Mouse (Mus musculus) regulatory T cell (primary cell): ENCODE results near the gene Sgpp2.

ENCODE experiments used
- in situ Hi-C: fragments of 300-600 bp; cut with MboI, MseI; formaldehyde crosslinking; loops from one replicate; pipeline ENCODE4 v1.15.1; 2025; ENCODE audit warnings: high pct_unique_total_duplicates

The Sgpp2 gene

DNA sequence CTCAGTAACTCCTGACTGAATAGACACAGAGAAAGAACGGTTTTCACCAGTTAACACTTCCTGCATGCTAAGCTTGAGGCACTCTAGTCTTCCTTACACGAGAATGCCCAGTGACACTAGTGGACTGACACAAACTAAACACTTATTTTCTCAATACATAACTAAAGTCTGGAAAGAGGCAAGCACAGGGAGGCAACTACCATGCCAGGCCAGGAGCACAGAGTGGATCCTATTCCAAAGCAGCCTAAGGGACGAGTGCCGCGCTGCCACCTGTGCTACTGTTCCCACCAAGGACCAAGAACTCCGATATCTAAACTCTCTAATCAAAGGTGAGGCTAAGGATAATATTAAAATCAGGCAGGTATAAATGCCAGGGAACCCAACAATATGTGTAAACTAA lies 136.6 kb downstream of the Sgpp2 start:
- in situ Hi-C loops: loop anchor here (5.0 kb wide), 1 partner anchor 36 kb away; no protein-coding TSS in a partner anchor

DNA sequence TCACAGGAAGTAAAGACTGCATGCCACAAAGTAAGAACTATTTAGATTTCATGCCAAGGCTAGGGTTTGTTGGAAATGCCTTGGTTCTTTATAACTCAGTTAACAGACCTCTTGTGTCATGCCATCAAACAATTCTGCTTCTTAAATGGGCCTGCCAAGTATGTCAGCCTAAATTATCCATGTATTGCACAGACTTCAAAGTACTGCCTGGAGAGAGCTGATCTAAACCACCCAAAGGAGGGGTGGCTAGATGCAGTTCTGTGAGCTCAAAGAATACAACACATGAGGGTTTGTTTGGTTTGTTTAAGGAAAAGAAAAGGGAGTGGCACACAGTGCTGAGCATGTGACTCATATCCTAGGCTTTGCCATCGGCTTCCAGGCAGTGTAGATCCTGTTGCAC lies 137.9 kb downstream of the Sgpp2 start:
- in situ Hi-C loops: loop anchor here (5.0 kb wide), 1 partner anchor 34 kb away; no protein-coding TSS in a partner anchor

DNA sequence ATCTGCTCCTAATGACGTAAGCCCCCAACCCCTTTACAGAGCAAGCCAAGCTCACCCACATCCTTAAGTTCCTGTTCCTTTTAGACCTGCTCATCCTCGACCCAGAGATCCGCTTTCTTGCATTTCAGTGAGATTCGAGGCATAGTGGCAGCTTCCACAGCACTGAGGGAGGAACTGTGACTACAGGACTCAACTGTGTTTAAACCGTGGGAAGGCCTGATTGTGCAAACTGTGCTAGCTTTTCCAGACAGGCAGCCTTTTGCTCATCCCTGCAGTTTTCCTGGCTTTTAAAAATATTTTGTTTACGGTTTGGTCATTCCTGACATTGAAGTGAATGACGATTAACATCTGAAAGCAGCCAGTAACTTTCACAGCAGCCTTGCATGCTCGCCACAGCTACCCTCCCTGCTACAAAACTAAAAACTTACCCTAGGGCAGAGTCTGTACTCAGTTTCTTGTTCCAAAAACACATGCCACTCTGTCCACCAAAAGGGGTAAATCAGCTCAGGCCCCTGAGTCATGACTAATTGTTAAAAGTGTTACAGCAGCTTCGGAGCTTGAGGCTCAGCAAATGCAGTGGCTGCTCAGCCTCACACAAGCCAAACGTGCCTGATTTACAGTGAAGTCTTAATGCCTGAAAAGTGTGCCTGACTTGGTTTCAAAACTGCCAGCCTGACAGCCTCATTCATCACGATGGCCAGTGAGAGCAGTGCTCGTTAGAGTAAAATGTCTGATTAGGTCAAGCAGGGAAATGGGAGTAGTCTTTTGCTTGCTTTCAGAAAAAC lies 141.1 kb downstream of the Sgpp2 start:
- in situ Hi-C loops: no loop called here

DNA sequence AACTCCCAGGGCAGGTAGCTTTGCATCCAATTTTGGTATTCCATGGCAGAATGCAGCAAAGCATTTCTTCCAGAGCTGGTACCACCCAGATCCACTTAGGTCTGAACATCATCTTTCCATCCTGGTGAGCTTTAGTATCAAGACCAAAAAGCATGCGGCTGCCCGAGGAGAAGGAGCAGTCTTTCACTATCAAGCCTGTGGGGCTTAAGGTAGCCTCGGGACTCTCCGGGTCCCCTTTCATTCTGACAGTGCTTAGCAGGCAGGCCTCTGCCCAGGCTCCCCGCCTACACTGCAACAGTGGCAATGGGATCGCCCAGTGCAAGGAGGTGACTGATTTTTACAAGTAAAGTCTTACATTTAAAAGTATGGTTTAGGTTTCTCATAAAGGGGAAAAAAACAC lies 142.4 kb downstream of the Sgpp2 start:
- in situ Hi-C loops: no loop called here

DNA sequence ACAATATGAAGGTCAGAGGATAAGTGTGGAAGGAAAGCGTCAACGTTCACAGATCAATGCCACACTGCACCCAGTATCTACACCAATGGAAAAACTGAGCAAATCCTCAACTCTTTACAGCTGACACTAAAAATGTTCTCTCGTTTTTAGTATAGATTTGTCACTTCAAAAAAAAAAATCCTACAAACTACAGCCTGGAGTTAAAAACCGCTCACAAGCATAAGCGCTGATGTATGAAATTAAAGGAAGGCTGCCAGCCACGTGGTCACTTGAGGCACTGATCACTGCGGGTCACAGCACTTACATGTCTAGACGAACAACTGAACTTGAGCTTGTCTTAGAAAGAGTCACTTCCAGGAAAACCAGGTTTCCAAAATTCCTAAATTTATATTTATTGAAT lies 143.7 kb downstream of the Sgpp2 start:
- in situ Hi-C loops: no loop called here

DNA sequence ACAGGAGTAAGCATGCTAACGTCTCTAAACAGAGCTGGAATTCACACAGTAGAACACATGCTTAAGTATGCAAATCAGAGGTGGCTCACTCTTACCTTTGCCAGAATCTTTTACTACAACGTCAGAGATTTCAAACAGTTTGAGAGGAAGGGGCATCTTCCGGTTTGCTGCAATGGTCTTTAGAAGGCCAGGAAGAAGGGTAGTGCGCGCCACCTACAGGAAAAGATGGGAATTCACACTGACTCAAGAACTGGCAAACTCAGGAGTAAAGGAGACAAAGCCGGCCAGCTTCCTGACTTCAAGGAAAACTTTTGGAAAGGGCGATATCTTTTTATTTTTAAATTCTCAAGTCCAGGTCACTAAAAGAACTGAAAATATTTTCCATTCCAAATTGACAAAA lies 144.5 kb downstream of the Sgpp2 start:
- in situ Hi-C loops: no loop called here
